Mouse (Mus musculus) bone marrow, adult 2 months (tissue): ENCODE results near the gene Hid1.

Experiments
- CTCF ChIP-seq: fragments of 200-500 bp; IDR thresholded peaks from 2 replicates; pipeline ENCODE4 v1.5.1; 2011; ENCODE audit warnings: low read length, control low read depth; ENCODE audit not compliant: control insufficient read depth, insufficient read depth
- POLR2A ChIP-seq: fragments of 200-500 bp; IDR thresholded peaks from 2 replicates; pipeline ENCODE4 v1.6.1; 2011; ENCODE audit warnings: low read depth, mild to moderate bottlenecking, control low read depth, low read length, borderline replicate concordance; ENCODE audit not compliant: control insufficient read depth

GRCm38 (mm10) chr11:115381743-115382539 is 14.4 kb upstream of the Hid1 start, which contains the start of gene Cdr2l:
- no peak for TF ChIP-seq CTCF
- no peak; the same call in 1 of the 2 replicates for TF ChIP-seq POLR2A
